Mouse (Mus musculus): ENCODE measurements around the gene Stat3. TPM values are rescaled to one million over a fixed set of nuclear protein-coding genes. Genes with fewer than 3 reads are reported as not detected.

Gene Stat3
- polyA plus RNA-seq, 1 experiment, result 57.2 TPM

GRCm38 (mm10) chr11:100957915-100958469 is 18.7 kb upstream of the Stat3 start:
- TF ChIP-seq CTCF (conservative IDR thresholded peaks at IDR 0.05; ENCODE audit: insufficient read depth, insufficient read length, low read depth, low read length) (no peak), POLR2A (IDR thresholded peaks at IDR 0.05; ENCODE audit: low read depth, low read length) (no peak)
- Histone ChIP-seq H3K27ac (ENCODE audit: insufficient read depth, low read depth, low read length) (no peak overlapping the region), H3K4me3 (ENCODE audit: insufficient read depth, low read depth, low read length) (no peak overlapping the region), H3K27me3 (replicated peaks; ENCODE audit: control insufficient read depth, insufficient read depth, low read length) (no peaks in the 10 kb centered on the region), H3K4me1 (ENCODE audit: control insufficient read depth, insufficient read depth, low read length) (no peaks in the 10 kb centered on the region; the same call in 1 of the 2 replicates), H3K36me3 (ENCODE audit: control insufficient read depth, insufficient read depth, low read length) (no peaks in the 10 kb centered on the region)
- WGBS, result 42% methylated on average over 6 of the region's 6 CpGs
- no peak for DNase-seq

GRCm38 (mm10) chr11:100957244-100957643 is 17.9 kb upstream of the Stat3 start:
- H3K4me3 ChIP-seq (ENCODE audit: insufficient read depth, low read depth, low read length), result no peak overlapping the region
- H3K27me3 ChIP-seq (replicated peaks; ENCODE audit: control insufficient read depth, insufficient read depth, low read length), result no peaks in the 10 kb centered on the region
- H3K36me3 ChIP-seq (ENCODE audit: control insufficient read depth, insufficient read depth, low read length), result no peaks in the 10 kb centered on the region
- peak; percentile 91 for DNase-seq
- 2% methylated on average over 5 of the region's 5 CpGs for WGBS
- TF ChIP-seq CTCF (conservative IDR thresholded peaks at IDR 0.05; ENCODE audit: insufficient read depth, insufficient read length, low read depth, low read length) (peak; percentile 93), POLR2A (IDR thresholded peaks at IDR 0.05; ENCODE audit: low read depth, low read length) (no peak)
- H3K4me1 ChIP-seq (ENCODE audit: control insufficient read depth, insufficient read depth, low read length), result no peaks in the 10 kb centered on the region; the same call in 1 of the 2 replicates
- no peak overlapping the region for H3K27ac ChIP-seq (ENCODE audit: insufficient read depth, low read depth, low read length)

- no peak for DNase-seq
- Histone ChIP-seq H3K4me3 (ENCODE audit: insufficient read depth, low read depth, low read length) (no peak overlapping the region), H3K27ac (ENCODE audit: insufficient read depth, low read depth, low read length) (no peak overlapping the region), H3K36me3 (ENCODE audit: control insufficient read depth, insufficient read depth, low read length) (no peaks in the 10 kb centered on the region), H3K27me3 (replicated peaks; ENCODE audit: control insufficient read depth, insufficient read depth, low read length) (no peaks in the 10 kb centered on the region), H3K4me1 (ENCODE audit: control insufficient read depth, insufficient read depth, low read length) (no peaks in the 10 kb centered on the region; the same call in 1 of the 2 replicates)
- 95% methylated on average over 1 of the region's 1 CpGs for WGBS
- TF ChIP-seq CTCF (conservative IDR thresholded peaks at IDR 0.05; ENCODE audit: insufficient read depth, insufficient read length, low read depth, low read length) (no peak), POLR2A (IDR thresholded peaks at IDR 0.05; ENCODE audit: low read depth, low read length) (no peak)
These were observed 10.2 kb upstream of the Stat3 start for GRCm38 (mm10) chr11:100949540-100949939.

- Histone ChIP-seq H3K4me3 (ENCODE audit: insufficient read depth, low read depth, low read length) (no peak overlapping the region), H3K36me3 (ENCODE audit: control insufficient read depth, insufficient read depth, low read length) (no peaks in the 10 kb centered on the region), H3K27ac (ENCODE audit: insufficient read depth, low read depth, low read length) (no peak overlapping the region), H3K27me3 (replicated peaks; ENCODE audit: control insufficient read depth, insufficient read depth, low read length) (no peaks in the 10 kb centered on the region), H3K4me1 (ENCODE audit: control insufficient read depth, insufficient read depth, low read length) (no peaks in the 10 kb centered on the region; the same call in 1 of the 2 replicates)
- no peak for DNase-seq
- TF ChIP-seq POLR2A (IDR thresholded peaks at IDR 0.05; ENCODE audit: low read depth, low read length) (no peak), CTCF (conservative IDR thresholded peaks at IDR 0.05; ENCODE audit: insufficient read depth, insufficient read length, low read depth, low read length) (no peak)
- WGBS, result 65% methylated on average over 4 of the region's 4 CpGs
These were observed 9.0 kb upstream of the Stat3 start for GRCm38 (mm10) chr11:100948317-100948716.

GRCm38 (mm10) chr11:100947548-100947947 is 8.2 kb upstream of the Stat3 start:
- Histone ChIP-seq H3K27ac (ENCODE audit: insufficient read depth, low read depth, low read length) (no peak overlapping the region), H3K27me3 (replicated peaks; ENCODE audit: control insufficient read depth, insufficient read depth, low read length) (no peaks in the 10 kb centered on the region), H3K4me3 (ENCODE audit: insufficient read depth, low read depth, low read length) (no peak overlapping the region), H3K4me1 (ENCODE audit: control insufficient read depth, insufficient read depth, low read length) (no peaks in the 10 kb centered on the region; the same call in 1 of the 2 replicates), H3K36me3 (ENCODE audit: control insufficient read depth, insufficient read depth, low read length) (no peaks in the 10 kb centered on the region)
- no peak for DNase-seq
- TF ChIP-seq POLR2A (IDR thresholded peaks at IDR 0.05; ENCODE audit: low read depth, low read length) (no peak), CTCF (conservative IDR thresholded peaks at IDR 0.05; ENCODE audit: insufficient read depth, insufficient read length, low read depth, low read length) (peak; percentile 55)

- Histone ChIP-seq H3K4me1 (ENCODE audit: control insufficient read depth, insufficient read depth, low read length) (no peaks in the 10 kb centered on the region; the same call in 1 of the 2 replicates), H3K4me3 (ENCODE audit: insufficient read depth, low read depth, low read length) (no peak overlapping the region), H3K36me3 (ENCODE audit: control insufficient read depth, insufficient read depth, low read length) (no peaks in the 10 kb centered on the region), H3K27me3 (replicated peaks; ENCODE audit: control insufficient read depth, insufficient read depth, low read length) (no peaks in the 10 kb centered on the region), H3K27ac (ENCODE audit: insufficient read depth, low read depth, low read length) (0 out of 2 replicates have a peak overlapping the region, but pooled peaks have one; percentile 16)
- peak; percentile 52 for DNase-seq
- 49% methylated on average over 4 of the region's 4 CpGs for WGBS
- TF ChIP-seq POLR2A (IDR thresholded peaks at IDR 0.05; ENCODE audit: low read depth, low read length), result no peak
- TF ChIP-seq CTCF (conservative IDR thresholded peaks at IDR 0.05; ENCODE audit: insufficient read depth, insufficient read length, low read depth, low read length), result no peak
These were observed 7.5 kb upstream of the Stat3 start for GRCm38 (mm10) chr11:100946862-100947261.

GRCm38 (mm10) chr11:100942388-100942787 is 3.0 kb upstream of the Stat3 start:
- H3K36me3 ChIP-seq (ENCODE audit: control insufficient read depth, insufficient read depth, low read length), result no peaks in the 10 kb centered on the region
- H3K27me3 ChIP-seq (replicated peaks; ENCODE audit: control insufficient read depth, insufficient read depth, low read length), result no peaks in the 10 kb centered on the region
- H3K27ac ChIP-seq (ENCODE audit: insufficient read depth, low read depth, low read length), result no peak overlapping the region
- 68% methylated on average over 1 of the region's 1 CpGs for WGBS
- H3K4me1 ChIP-seq (ENCODE audit: control insufficient read depth, insufficient read depth, low read length), result peaks cover 7% of the 10 kb centered on the region; the same call in 1 of the 2 replicates
- no peak for DNase-seq
- TF ChIP-seq CTCF (conservative IDR thresholded peaks at IDR 0.05; ENCODE audit: insufficient read depth, insufficient read length, low read depth, low read length) (no peak), POLR2A (IDR thresholded peaks at IDR 0.05; ENCODE audit: low read depth, low read length) (no peak)
- no peak overlapping the region for H3K4me3 ChIP-seq (ENCODE audit: insufficient read depth, low read depth, low read length)

Measured in kidney, adult 2 months (tissue).